Mouse (Mus musculus) frontal cortex, postnatal 14 days (tissue): Measurements from ENCODE around the gene Xrcc6.

ENCODE experiments used
- DNase-seq, 2 experiments: peaks; one replicate each; pipeline ENCODE4 v3.0.0; 2022; ENCODE audit warnings: low spot score in 2 of 2

The Xrcc6 gene

DNA sequence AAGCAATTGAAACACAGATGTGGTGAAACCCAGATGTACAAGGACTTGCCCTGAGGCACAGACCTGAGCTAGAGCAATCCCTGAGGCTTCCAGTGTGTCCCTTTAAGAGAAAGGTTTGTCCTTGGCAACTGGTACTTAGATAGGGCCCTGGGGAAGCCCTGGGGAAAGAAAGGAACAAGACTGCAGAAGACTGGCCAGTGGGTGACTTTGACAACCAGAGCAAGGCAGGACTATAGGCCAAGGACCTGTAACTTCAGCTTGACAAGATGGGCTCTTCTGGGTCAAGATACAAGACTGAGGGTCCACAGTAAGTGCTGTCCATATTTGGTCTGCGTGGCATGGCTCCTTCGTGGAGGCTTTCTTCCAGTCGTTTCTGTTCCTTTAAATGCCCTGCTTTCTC is at the start of gene Xrcc6:
TSS of gene Xrcc6 (plus strand) at position 190 of the 400 bp plus-strand sequence.
- no peak for DNase-seq

DNA sequence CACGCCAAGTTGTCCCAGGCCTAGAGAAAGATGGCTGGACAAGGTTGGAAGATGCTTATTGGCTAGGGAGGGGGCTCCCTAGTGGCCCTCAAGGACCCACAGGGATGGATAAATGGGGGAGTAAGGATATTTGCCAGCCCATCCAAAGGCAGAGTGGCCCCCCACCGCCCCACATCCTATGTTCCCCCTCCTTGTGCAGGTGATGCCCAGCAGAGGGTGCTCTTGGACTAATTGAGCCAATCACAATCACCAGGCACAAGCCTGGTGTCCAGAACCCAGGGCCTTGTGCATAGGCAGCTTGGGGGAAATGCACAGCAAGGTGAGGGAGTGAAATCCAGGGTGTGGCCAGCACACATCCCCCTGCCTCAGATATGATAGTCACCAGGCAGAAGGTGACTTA is 49.4 kb upstream of the Xrcc6 start:
- no peak for DNase-seq

DNA sequence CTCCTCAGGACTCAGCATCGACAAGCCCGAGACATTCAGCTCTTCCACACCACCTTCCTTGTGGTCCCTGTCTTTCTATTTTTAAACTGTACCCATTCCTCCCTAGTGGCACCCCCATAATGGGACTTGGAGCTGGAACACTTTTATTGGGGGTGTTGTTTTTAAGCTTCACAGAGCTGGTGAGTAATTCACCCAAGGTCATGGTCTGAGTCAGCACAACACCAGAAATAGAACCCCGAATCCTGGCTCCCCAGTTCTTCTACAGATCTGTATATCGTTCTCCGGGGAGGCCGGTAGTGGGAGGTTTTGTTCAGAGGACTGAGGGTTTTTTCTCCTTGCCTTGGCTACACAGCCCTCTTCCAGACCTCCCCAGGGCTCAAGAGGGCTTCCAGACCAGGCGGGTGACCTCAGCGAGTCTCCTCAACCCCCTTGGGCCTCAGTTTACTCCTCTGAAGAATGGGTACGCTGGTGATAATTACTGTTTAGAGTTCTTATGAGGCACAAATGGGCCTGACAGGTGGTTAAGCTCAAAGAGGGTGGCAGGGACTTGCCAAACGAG is 48.4 kb upstream of the Xrcc6 start:
- DNase-seq: no peak

DNA sequence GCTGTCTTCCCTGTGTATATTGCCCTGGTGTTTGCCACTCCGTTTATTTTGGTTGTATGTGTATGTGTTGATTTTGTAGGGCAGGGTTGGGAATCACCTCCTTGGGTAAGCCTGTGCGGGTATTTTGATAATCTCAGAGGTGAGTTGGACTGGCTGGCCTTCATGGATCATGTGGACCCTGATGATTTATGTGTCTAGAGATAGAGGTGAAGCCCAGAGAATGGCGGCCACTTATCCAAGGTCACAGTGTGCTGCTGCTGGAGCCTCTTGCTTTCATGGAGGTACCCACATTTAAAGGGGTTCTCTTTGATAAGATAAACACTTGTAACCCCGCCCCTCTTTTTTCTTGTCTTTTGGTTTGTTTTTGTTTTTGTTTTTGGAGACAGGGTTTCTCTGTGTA is 47.9 kb upstream of the Xrcc6 start:
- DNase-seq: no peak

DNA sequence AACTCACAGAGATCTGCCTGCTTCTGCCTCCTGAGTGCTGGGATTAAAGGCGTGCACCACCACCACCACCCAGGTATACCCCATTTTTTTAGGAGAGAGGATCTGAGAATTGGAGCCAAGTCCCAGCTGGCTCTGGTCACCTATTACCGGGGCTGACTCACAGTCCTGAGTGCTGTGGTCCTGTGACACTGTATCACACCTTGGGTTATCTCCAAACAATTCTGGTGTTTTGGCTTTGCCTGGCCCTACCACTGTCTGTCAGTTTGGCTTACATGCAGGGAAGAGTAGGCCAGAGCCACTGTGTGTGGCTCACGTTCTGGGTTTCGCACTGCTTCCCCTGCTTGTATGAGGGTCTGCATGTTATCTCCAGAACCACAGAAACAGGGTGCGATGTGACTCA is 47.4 kb upstream of the Xrcc6 start:
- no peak for DNase-seq

DNA sequence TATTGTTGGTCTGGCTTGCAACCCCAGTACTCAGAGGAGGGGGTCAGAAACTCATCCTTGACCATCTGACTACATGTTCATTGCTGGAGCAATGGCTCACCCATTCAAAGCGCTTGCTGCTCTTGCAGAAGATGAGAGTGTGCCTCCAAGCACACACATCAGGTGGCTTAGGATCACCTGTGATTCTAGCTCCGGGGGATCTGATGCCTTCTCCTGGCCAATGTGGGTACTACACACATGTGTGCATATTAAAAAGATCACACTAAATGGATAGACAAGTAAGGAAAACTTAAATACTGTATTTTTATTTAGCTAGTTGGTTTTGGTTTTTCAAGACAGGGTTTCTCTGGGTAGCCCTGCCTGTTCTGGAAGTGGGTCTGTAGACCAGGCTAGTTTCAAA is 46.6 kb upstream of the Xrcc6 start:
- no peak for DNase-seq

DNA sequence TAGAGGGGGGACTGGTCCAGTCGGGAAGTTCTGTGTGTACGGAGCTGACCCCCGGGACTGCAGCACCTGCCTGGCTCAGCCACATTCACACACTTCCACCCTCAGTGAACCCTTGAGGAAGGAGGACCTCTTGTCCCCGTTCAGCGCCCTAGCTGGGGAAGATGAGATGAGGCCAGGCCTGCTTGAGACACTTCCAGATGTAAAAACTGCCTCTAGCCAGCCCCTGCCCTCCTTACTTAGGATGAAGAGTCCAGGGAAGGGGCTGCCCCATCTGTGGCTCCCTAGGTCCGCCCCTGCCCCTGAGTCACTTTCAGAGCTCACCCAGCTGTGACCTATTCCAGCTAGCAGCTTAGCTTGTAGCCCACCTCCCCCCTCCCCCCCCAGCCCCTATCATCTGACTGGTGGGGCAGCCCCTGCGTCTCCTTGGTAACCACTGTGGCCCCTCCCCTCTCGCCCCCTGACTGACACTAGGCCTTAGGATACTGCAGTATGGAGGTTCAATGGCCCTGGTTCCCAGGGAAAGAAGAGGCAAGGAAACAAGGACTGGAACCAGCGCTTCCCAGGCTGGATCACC is 44.4 kb upstream of the Xrcc6 start:
- no peak for DNase-seq

DNA sequence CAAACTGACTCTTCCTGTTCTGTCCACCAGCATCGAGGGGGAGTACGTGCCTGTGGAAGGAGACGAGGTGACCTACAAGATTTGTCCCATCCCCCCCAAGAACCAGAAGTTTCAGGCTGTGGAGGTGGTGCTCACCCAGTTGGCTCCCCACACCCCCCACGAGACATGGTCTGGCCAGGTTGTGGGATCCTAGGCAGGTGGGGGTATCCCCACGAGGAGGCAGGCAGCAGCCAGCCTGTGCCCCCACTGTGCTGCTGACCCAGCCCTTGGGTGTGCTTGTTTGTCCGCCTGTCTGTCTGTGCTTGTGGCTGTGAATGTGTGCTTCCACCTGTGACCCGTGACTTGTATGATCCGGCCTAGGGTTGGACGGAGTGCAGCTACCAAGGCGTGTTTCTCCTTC is 38.6 kb upstream of the Xrcc6 start:
- no peak for DNase-seq

DNA sequence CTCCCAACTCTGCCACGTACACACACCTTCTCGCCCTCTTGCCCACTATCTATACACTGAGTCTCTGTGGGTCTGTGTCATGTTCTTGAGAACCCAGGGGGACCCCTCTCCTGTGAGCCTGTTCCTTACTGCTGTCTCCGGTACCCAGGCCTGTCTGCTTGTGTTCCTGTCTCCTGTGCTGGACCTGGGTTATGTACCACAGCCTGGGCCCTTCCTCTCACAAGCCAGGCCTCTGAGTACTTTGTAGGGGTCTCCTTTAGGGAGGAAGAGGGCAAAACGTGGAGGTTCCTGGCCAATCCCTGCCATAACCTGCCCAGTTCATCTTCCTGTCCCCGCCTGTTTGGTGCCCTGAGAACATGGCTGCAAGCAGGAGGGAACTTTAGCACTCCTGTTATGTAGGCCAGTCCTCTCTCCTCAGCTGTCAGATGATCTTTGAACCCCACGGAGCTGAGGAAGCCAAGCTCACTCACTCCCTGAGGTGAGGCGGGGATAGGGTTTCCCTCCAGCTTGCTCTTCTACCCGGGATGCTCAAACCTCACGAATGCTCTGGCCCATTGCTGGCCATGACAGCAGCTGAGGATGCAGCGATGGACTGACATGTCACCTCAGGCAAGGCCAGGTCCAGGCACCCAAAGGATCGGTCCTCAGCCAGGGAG is 38.0 kb upstream of the Xrcc6 start:
- no peak for DNase-seq

DNA sequence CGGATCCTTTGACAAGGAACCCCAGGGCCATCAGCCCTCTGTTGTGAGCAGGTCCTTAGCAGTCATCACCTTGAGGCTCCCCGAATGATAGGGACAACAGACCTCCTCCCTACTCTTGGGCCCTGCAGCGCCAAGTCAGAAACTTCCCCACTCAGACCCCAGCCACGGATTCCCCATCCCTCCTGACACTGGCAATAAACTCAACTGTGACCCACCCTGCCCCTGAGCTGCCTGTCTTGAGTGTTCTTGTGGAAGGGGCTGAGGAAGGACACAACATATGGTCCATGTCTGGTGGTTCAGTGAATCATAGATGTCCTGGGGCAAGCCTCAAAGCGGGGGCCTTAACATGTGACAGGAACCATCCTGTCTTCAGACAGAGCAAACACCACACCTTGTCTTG is 36.9 kb upstream of the Xrcc6 start:
- no peak for DNase-seq

DNA sequence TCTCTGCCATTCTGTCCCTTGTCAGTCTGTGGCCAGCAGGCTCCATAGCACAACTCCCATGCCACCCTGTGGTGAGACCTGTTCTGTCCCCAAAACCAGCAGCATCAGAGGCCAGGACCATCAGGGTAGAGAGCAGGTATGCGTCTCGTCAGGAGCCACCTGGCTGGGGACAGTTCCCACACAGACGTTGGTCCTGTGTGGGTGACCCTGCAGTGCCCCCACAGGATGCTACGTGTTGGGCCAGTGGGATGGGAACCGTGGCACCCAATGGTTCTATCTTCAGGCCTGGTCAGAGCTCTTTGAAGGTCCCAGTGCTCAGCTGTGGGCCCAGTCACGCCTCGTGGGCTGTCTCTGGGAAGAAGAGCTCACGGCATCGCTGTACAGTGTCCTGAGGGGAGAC is 36.5 kb upstream of the Xrcc6 start:
- DNase-seq: no peak

DNA sequence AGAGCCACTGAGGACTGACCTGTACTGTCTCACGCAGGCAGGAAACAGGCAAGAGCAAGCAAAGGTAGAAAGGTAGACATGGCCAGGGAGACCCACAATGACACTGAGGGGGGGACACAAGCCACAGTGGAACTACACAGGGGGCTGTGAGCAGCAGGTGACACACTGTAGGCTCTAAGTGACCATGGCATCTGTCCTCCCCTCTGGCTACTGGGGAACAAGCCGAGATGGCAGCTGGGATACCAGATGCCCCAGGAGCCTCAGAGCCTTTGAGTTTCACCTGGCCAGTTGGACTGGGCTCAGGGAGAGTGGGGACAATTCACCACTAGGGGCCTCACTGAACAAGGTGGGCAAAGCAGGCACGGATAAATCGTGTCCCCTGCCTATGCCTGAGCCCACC is 35.3 kb upstream of the Xrcc6 start:
- no peak for DNase-seq

DNA sequence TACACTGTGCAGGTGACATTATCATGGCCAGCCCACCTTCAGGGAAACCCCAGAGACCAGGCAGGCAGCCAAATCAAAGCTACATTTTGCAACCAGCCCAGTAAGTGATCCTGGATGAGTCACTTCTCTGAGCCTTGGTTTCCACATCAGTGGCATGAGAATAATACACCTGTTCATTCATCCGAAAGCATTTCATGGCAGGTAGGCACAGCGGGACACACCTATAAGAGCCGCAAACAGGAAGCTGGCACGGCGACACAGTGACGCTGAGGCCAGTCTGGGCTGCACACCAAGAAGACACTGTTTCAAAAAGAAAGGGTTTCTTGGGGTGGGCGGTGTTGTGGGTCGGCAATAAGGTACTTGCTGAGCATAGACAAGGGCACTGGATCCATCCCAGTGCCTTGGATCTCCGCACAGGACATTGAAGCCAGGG is 33.5 kb upstream of the Xrcc6 start:
- no peak for DNase-seq

DNA sequence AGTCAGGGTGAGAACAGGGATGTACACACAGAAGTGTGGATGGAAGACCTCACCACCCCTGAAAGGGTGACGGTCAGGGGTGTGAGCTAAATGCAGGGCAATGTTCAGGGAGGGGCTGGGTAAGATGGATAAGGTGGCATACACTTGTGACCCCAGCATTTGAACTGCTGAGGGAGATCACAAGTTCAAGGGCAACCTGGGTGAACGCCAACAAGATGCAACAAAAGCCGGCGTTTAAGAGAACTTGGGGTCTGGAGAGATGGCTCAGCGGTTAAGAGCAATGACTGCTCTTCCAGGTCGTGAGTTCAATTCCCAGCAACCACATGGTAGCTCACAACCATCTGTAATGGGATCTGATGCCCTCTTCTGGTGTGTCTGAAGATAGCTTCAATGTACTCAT is 32.9 kb upstream of the Xrcc6 start:
- no peak for DNase-seq

DNA sequence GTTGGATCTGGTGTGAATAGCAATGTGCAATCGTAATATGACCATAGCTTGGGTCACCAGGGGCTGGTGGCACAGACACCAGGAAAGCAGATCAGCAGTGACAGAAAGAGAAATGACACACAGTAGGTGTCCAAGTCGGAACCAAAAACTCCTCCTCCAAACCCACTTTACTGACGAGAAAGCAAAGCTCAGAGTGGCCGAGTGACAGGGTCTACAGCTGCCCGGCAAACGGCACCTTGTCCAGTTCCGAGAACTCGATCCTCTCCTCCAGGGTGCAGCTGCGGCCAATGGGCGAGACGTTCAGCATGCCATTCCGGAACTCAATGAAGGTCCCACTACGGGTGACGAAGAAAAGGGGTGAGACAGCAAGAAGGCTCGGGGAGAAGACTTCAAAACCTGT is 32.2 kb upstream of the Xrcc6 start:
- no peak for DNase-seq

DNA sequence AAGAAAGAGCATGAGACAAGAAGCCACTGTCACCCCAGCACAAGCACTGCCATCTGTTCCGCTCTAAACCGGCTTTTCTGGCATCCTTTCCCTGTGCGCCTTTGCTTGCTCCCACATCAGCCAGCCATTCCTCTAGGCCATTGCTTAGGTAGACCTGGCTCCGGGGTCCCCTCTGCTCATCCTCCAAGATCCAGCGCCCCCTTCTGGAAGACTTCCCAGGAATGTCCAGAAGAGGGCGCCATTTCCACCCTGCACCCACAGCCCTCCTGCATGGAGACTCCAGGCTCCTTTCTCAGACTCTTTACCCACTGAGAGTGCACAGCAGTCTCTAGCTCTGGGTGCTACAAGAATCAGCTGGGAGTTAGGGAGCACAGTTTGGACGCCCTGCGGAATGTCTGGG is 31.2 kb upstream of the Xrcc6 start:
- no peak for DNase-seq

DNA sequence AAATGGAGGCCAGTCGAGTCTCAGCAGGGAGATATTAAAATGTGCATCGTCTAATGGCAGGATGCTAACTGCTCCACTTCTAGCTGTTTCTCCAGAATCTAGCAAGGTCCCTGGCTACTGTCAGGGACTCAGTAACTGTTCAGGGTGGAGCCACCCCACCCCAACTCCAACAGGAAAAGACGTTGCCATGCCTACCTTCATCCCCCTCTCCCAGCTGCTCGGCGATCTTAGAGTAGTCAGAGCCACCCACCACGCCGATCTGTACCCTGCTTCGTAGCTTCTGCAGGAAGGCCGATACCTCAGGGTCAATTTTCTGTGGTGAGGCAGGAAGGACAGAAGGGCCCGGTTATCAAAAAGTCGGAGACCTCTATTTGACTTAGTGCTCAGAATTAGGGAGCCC is 30.0 kb upstream of the Xrcc6 start:
- no peak for DNase-seq

DNA sequence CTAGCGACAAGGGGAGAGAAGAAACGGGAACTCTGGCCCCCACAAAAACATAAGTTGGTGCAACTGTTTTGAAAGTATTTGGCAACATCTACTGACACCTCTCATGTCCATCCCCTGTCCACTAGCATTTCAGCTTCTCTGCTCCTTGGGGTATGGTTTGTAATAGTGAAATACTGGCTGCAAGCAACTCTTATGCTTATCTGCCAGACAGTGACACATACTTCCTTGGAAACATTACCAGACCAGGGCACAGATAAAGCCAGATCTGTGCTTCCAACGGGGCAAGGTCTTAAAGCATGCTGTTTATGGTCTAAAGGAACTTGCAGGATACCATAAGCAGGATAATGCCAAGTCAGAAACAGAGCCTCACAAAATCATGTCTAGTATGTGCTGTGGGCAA is 28.7 kb upstream of the Xrcc6 start:
- DNase-seq: no peak

DNA sequence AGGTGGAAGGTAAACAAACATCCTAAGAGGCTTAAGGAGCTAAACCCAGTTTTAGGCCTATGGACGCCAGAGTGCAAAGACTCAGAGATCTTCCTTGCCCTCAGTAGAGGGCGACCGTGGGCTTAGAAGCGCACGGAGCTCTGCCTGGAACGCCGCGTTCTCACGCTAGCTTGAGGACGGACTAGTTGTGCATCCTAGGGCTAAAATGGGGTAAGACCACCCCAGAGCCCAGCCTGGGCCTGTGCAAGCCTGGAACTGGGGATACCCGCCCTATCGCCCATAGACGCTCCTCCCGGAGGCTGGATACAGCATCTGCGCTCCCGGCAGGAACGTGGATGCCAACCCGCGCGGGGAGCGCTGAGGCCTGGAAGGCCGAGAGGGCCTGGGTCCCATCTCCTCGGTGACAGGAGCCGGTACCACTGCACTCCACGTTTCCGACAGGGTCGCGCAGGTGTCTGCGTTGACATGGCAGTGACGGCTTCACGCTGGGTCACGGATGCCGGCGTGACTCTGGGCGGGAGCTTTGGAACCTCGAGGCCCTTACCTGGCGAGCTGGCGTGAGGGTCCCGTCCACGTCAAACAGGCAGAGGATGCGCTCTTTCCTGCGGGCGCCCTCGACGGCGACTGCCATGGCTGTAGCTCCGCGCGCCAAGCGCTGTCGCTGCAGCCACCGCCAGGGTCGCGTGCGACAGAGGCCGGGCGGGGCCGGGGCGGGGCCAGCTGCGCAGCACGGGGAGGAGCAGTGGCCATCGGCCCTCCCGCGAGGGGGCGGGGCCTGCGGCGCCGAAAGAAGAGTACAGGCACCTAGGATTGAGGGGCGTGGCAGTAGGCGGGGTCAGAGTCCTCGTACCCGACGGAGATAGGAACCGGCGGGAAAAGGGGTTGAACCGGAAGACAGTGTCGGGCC is 27.2 kb upstream of the Xrcc6 start, which contains the start of gene Pmm1:
TSS of gene Pmm1 (minus strand) at position 760 of the 907 bp plus-strand sequence.
- peak; percentile 93 to 97 for DNase-seq

DNA sequence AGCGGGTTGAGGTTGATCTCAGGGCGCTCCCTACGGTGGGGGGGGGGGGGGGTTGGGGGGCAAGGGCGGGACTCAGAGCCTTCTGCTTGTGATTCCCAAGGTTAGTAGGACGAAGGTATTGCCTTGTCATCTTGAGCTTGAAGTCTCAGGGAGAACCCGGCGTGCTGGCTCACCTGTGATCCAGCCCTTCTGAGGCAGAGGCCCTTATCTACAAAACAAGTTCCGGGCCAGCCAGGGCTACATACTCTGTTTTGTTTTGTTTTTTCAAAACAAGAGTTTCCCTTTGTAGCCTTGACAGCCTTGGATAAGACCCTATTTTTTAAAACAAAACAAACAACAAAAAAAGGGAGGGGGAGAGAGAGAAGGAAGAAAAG is 26.6 kb upstream of the Xrcc6 start:
- DNase-seq: no peak

DNA sequence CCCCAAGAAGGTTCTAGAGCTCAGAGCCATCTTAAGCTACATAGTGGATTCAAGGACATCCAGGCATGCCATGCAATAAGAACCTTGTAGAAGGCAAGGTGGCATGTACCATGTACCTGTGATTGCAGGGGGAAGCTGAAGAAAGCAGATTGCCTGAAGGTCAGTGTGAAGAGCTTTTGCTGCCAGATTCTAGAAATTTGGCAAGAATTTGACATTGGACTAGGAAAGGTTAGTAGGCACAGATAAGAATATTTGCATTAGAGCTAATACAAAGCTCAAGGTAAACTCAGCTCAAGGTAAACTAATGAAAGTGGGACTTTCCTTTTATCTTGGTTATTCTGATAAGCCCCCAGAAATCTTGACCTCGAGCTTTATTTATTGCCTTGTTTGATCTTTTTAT is 23.4 kb upstream of the Xrcc6 start:
- DNase-seq: no peak

DNA sequence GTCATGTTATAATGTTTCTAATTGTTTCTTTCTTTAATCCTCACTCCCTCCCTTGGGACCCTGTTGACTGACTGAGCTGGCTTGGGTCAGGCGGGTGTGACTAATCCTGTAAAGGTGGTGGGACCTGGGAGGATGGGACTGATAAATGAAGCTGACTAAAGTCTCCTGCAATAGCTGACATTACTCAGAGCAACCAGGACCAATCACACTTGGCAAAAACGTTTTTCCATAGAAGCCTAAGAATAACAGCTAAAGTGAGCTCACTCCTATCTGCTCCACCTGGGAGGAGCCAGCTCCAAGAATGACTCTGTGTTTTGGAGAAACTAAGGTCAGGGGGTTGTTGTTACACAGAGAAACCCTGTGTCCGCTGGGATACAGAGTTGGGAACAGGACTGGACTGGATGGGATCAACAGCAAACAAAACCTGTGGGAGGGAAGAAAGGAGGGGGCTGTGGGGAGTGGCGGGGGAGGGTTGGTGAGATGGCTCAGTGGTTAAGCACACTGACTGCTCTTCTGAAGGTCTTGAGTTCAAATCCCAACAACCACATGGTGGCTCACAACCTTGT is 22.6 kb upstream of the Xrcc6 start:
- no peak for DNase-seq
